Mouse (Mus musculus): ENCODE data around the gene Olfr548-ps1.
"Not testable (repeated sequence)": the region's sequence is repeated elsewhere in the genome, so short reads cannot be mapped to it uniquely, and the experiment has no call there.

Gene Olfr548-ps1

GRCm38 (mm10) chr7:102540596-102540995 is at the start of gene Olfr548-ps1:
Gene Olfr548-ps1 (plus strand): TSS chr7:102540896.
- no peak for DNase-seq

GRCm38 (mm10) chr7:102494416-102494815 is 46.3 kb upstream of the Olfr548-ps1 start:
- DNase-seq = not testable (repeated sequence)

DNA sequence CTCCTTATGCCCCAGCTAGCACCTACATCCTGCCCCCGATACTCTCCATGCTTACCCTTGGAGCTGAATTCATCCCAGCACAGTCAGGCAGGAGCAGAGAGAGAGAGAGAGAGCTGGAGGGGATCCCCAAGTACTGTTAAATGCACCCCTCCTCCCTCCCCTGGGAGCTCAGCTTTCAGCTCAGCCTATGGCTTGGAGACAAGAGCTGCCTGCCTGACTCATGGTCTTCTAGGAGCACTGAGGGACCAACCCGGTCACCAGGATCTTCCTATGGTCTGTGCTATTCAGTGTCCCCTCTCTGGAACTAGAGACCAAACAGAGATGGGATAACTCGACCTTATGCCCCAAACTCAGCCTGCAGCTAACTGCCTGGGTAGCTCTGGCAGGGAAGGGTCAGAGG is 41.2 kb upstream of the Olfr548-ps1 start, which contains the start of gene Olfr545:
Gene Olfr545 (minus strand): TSS at position 101 of the 400 bp plus-strand sequence.
- DNase-seq = no peak

- DNase-seq = no peak
These were observed 38.7 kb upstream of the Olfr548-ps1 start for GRCm38 (mm10) chr7:102501986-102502385.

GRCm38 (mm10) chr7:102506848-102507247 is 33.8 kb upstream of the Olfr548-ps1 start:
- peak; percentile 73 for DNase-seq

- no peak for DNase-seq
These were observed 32.6 kb upstream of the Olfr548-ps1 start for GRCm38 (mm10) chr7:102508066-102508465.

- DNase-seq = no peak
These were observed 32.0 kb upstream of the Olfr548-ps1 start for GRCm38 (mm10) chr7:102508666-102509065.

DNA sequence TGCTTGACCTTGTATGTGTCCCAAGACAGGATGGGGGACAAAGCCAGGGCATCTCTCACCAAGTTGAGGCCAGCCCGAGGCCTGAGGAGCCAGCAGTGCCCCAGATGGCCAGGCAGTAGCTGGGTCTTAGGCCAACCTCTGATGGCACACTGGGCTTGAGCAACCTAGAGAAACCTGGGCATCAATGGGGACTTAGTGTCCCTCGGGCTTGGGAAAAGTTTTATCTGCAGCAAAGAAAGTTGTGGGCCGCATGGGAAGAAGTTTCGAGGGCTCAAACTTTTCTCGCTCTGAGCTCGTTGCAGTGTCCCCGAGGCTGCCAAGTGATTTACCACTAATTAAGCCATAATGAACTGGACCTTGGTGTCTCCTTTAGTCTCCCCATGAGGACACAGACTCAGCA is 31.0 kb upstream of the Olfr548-ps1 start:
- no peak for DNase-seq

DNA sequence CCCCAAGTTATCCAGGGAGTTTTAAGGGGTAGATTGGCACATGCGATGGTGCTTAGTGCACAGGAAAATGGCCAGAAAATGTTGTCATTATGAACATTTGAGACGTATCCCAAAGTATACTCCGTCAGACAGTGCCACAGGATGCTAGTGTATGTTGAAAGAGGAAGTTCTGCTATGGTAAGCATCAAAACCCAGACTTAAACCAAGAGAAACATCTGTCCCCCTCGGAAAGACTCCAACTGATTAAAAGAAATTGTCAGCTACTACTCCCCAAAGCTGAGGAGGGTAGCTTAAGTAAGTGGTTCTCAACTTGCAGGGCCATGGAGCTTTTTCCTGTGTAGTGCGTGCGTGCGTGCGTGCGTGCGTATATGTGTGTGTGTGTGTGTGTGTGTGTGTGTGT is 28.8 kb upstream of the Olfr548-ps1 start:
- DNase-seq = no peak

GRCm38 (mm10) chr7:102512814-102513435 is 27.8 kb upstream of the Olfr548-ps1 start:
- peak; percentile 93 for DNase-seq

DNA sequence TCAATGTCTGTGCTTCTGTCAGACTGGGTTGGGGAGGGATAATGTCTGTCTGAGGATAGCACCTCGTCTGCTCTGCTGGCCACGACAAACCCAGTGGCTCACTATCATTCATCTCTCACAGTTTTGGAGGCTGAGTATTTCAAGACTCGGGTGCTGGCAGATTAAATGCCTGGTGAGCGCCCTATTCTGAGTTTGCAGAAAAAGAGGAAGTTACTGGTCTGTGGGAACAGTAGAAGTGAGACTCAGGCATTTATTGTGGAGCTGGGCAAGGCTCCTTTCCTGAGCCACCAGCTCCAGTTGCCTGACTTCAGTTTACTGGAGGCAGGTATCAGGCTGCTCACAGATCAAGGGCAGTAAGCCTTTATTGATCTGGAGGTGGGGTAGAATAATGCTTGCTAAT is 26.6 kb upstream of the Olfr548-ps1 start:
- no peak for DNase-seq

DNA sequence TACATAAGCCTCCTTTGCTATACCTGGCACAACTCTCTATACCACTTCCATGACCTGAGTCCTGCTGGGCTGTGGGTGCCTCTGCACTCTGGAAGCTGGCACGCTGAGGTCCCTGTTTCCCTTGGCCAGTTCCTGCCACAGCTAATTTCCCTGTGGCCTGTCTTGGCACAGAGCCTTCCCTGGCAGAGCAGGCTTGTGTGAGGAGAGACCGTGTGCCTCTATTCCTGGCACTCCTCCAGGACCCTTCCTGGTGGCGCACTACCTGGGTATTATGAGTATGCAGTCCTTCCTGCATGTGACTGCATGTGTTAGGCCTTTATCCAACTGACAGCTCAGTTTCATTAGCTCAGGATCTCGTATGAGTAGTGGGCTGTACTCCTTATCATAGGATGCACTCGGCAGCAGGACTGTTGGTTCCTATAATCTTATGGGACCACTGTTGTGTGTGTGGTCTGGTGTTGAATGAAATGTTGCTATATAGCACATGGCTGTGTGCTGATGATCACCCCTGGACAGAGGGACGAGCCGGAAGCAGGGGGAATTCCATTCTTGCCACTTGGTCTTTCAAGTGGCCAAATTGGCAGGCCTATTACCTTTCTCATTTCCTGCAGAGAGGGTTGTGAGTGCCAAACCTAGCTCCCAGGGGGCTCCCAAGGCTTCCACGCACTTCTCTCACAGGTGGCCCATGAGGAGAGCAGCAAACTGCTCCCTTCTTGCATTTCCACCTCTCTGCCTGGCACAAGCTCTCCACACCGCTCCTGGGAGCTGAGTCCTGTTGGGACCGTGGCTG is 24.2 kb upstream of the Olfr548-ps1 start:
- no peak for DNase-seq

- no peak for DNase-seq
These were observed 23.7 kb upstream of the Olfr548-ps1 start for GRCm38 (mm10) chr7:102517051-102517335.

DNA sequence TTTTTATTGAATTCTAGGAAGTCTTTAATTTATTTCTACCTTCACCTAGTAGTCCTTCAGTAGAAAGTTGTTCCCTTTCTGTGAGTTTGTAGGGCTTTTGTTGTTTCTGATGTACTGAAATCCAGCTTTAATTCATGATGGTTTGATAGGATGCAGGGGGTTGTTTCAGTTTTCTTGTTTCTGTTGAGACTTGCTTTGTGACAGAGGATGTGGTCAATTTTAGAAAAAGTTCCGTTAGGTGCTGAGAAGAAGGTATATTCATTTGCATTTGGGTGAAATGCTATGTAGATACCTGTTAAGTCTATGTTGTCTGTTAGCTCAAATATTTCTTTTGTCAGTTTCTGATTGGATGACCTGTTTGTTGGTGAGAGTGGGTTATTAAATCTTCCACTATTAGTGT is 11.6 kb upstream of the Olfr548-ps1 start:
- no peak for DNase-seq

DNA sequence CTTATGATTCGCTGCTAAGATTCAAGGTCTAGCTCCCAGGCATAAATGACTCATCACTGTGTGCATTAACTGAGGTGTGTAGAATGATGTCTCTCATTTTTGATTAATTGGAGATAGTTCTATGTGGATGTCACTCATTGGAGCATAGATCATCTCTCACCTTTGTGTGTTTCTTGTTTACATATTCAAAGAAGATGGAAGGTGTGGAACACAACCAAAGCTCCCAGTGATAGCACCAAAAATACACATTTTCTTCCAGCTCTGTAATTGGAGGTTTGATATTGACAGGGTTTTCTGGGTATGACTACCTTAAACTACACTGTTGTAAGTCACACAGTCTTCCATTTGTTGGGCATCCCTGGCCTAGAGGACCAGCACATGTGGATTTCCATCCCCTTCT is 6.2 kb upstream of the Olfr548-ps1 start, which contains the start of gene Olfr547:
Gene Olfr547 (plus strand): TSS at position 301 of the 400 bp plus-strand sequence.
- DNase-seq = no peak

- DNase-seq = no peak
These were observed 555 bp downstream of the Olfr548-ps1 start for GRCm38 (mm10) chr7:102541251-102541650.

DNA sequence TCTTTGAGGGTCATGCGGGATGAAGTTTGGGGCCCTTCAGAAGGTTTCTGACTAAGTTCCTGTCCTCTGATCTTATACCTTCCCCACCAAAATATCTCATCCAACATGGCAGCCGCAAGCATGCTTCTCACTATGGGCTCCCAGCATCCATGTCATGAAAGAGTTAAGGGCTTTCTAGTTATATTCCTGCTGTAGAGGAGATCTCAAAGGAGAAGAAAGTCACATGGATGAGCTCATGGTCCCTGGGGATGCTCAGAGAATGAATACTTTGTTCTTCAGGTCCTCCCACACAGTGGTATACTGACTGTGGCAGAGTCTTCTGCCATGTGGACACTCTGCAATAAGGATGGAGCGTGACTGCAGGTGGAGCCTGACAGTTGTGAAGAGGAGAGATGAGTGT is 8.9 kb downstream of the Olfr548-ps1 start, which contains the start of gene Olfr549:
Gene Olfr549 (plus strand): TSS at position 301 of the 400 bp plus-strand sequence.
- DNase-seq = no peak

- DNase-seq = no peak
These were observed 12.6 kb downstream of the Olfr548-ps1 start for GRCm38 (mm10) chr7:102553279-102553678.

DNA sequence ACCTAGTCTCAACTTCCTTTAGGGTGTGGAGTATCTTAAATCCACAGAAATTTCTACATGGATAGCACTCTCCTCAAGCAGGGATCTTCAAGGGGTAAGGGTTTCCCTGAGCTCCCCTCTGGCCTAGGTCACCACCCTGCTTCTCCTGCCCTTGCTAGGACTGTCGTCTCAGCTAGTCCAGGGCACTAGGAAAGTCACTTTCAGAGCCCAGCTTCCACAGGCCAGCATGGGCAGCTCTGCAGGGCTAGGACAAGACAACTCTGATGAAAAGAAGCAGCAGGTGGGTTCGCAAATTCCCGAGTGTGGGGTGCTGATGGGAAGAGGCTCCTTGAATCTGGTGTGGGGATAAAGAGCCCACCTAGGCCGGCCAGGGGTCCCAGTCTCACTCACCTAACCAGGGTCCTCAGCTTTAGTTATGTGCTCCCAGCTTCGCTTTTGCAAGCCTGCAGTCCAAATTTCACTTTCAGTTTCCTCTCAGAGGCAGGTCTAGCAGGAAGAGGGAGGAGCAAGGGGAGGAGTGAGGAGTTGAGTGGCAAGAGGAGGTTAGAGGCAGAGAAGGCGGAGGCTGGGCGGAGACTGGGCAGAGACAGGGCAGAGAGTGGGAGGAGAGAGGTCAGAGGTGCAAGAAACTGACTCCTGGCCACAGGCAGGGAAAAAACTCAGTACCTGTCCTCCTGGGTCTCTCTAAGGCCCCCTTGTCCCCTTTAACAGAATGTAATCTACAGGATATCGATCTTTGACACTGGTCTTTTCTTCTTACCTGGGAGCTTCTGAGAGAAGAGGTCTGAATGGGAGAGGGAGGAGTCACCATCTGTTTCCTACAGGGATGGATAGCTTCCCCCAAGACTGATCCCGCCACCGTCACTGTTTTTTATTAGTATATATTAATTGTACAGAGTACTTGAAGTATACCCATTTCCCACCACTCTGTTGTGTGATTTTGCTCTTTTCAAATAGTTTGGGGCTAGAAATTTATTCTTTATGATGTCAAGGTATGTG is 24.6 kb downstream of the Olfr548-ps1 start, which contains the start of gene Trim21:
Gene Trim21 (minus strand): TSS at position 488 of the 999 bp plus-strand sequence.
- peak; percentile 81 for DNase-seq

GRCm38 (mm10) chr7:102566219-102566618 is 25.5 kb downstream of the Olfr548-ps1 start:
- no peak for DNase-seq

GRCm38 (mm10) chr7:102571142-102571541 is 30.4 kb downstream of the Olfr548-ps1 start, which contains the start of gene Olfr550:
Gene Olfr550 (plus strand): TSS chr7:102571442.
- no peak for DNase-seq

DNA sequence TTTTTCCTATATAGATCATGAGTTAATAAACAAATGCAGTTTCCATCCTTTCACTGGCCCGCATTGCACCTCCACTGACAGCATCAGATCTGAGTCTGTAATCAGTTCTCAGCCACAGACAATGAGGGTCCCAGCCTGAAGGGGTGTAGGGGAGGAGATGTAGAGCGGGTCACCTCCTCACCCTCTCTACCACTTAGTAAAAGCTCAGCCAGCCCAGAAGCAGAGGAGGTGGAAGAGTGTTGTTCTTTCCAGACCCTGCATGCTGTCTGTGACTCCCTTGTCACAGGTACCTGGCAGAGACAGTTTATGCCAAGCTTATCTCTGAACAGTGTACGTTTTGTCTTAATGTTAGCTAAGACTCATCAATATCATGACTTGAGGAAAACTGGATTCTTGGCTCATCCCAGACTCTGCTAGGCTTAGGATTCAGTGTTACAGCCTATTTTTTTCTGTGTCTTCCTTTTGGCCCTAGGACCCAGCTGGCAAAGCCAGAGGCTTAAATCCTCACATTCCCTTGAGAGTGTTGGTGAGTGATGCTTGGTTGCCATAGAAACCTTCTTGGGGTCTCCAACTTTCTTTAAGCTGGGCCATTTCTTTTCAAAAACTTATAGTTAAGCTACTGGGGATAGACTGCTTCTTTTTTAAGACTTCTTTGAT is 32.6 kb downstream of the Olfr548-ps1 start:
- DNase-seq = peak; percentile 54

Measured in embryo, embryonic 11 days (tissue).